Mouse (Mus musculus) stomach, embryonic 16.5 days (tissue): Measurements from ENCODE around the gene Arhgef2. TPM values are rescaled to one million over a fixed set of nuclear protein-coding genes. Genes with fewer than 3 reads are reported as not detected.

ENCODE experiments used
- ATAC-seq: fragments of 200-750 bp; cut with Nextera tagmentation; 2 replicates; pipeline ENCODE4 v1.8.0; 2017; ENCODE audit warnings: moderate number of reproducible peaks, moderate TSS enrichment; ENCODE audit not compliant: insufficient read depth, low FRiP score
- H3K27ac ChIP-seq: fragments of 300-500 bp; sonication (generic); 2 replicates; pipeline ENCODE4 v1.5.1; 2014; ENCODE audit warnings: low read length
- H3K27me3 ChIP-seq: fragments of 300-500 bp; sonication (generic); 2 replicates; pipeline ENCODE4 v1.6.1; 2014; ENCODE audit warnings: low read length, control low read depth, mixed read lengths; ENCODE audit not compliant: control insufficient read depth, insufficient read depth
- H3K36me3 ChIP-seq: fragments of 300-500 bp; sonication (generic); 2 replicates; pipeline ENCODE4 v1.6.1; 2014; ENCODE audit warnings: low read length; ENCODE audit not compliant: control insufficient read depth, insufficient read depth
- H3K4me1 ChIP-seq: fragments of 300-500 bp; sonication (generic); 2 replicates; pipeline ENCODE4 v1.6.1; 2014; ENCODE audit warnings: low read length, control low read depth, mixed read lengths; ENCODE audit not compliant: control insufficient read depth, insufficient read depth
- H3K4me2 ChIP-seq: fragments of 300-500 bp; sonication (generic); 2 replicates; pipeline ENCODE4 v1.6.1; 2014; ENCODE audit warnings: low read depth, low read length, mixed read lengths
- H3K4me3 ChIP-seq: fragments of 300-500 bp; sonication (generic); replicated peaks from 2 replicates; pipeline ENCODE4 v1.5.1; 2014; ENCODE audit warnings: mild to moderate bottlenecking, low read length
- H3K9ac ChIP-seq: fragments of 300-500 bp; sonication (generic); 2 replicates; pipeline ENCODE4 v1.6.1; 2014; ENCODE audit warnings: low read length
- H3K9me3 ChIP-seq: fragments of 300-500 bp; sonication (generic); replicated peaks from 2 replicates; pipeline ENCODE4 v1.6.1; 2016; ENCODE audit warnings: low read length, control low read depth; ENCODE audit not compliant: control insufficient read depth
- WGBS: fragments of 180-500 bp; shearing (Covaris S2); extraction: QIAGEN DNeasy Blood & Tissue Kit; methylation state at CpG from one replicate; pipeline ENCODE4 v1.1.7; 2014; 5-methylcytosine and 5-hydroxymethylcytosine counted together
- polyA plus RNA-seq: library from polyadenylated mRNA; unstranded; fragments of >200 nt; fragmentation: Nextera tagmentation; extraction: Ambion mirVana; gene quantifications from 2 replicates; pipeline ENCODE4 v1.2.1, GENCODE M21; 2015

Gene Arhgef2
- polyA plus RNA-seq, 1 experiment from 2014 or later, result 81.3 TPM

DNA sequence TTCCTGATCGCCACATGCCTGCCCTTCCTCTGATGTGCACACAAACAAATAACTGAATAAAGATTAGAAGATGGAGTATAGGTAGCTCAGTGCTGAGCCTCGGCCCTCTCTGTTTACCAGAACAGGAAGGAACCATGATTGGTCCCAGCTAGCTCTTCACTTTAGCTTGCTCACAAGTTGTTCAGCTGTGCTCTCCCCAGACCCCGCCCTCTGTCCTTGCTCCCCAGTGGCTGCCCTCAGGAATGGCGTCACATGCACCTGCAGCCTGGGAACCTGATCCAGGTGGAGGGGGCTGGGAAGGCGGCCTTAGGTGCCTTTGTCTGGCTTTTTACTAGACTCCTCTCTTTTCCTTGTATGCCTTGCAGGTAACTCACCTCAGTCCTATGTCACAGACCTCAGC, 9.4 kb downstream of the Arhgef2 start:
- Histone ChIP-seq H3K4me2 (peak overlapping the region; percentile 32; the same call in 1 of the 2 replicates), H3K27ac (peak overlapping the region; percentile 76), H3K9ac (peak overlapping the region; percentile 50; the same call in 1 of the 2 replicates), H3K9me3 (no peaks in the 10 kb centered on the region), H3K4me1 (peaks cover 16% of the 10 kb centered on the region), H3K27me3 (no peaks in the 10 kb centered on the region), H3K4me3 (no peak overlapping the region), H3K36me3 (no peaks in the 10 kb centered on the region)
- 51% methylated on average over 5 of the region's 5 CpGs for WGBS
- peak; percentile 73 for ATAC-seq

DNA sequence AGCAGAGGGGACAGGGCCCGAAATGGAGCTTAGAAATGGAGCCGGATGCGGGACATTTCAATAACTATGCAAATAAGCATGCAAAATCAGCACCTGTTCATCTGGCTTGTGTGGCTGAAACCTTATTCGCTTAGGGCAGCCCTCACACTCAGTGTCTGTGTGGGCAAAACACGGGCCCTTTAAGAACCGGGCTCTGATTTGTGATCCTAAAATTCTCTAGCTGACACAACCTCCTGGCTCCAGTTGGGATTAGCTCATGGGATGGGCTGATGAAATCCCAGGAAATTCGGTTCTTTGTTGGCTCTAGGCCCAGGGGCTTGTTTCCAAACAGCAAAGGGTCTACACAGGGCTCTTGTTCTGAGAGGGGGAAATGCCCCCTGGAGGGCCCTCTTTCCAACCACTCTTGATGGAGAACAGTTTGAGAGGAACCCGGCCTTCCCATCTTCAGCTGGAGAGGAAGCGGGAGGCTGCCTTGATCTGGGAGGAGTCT, 10.2 kb downstream of the Arhgef2 start:
- H3K36me3 ChIP-seq, result no peaks in the 10 kb centered on the region
- peak; percentile 49; the same call in 1 of the 2 replicates for ATAC-seq
- H3K9ac ChIP-seq, result peak overlapping the region; percentile 61
- H3K4me2 ChIP-seq, result peak overlapping the region; percentile 32; the same call in 1 of the 2 replicates
- H3K27ac ChIP-seq, result peak overlapping the region; percentile 76
- H3K9me3 ChIP-seq, result no peaks in the 10 kb centered on the region
- H3K4me1 ChIP-seq, result peaks cover 20% of the 10 kb centered on the region
- WGBS, result 46% methylated on average over 9 of the region's 9 CpGs
- no peaks in the 10 kb centered on the region for H3K27me3 ChIP-seq
- H3K4me3 ChIP-seq, result peak overlapping the region; percentile 26

- 78% methylated on average over 3 of the region's 3 CpGs for WGBS
- no peak for ATAC-seq
- Histone ChIP-seq H3K27me3 (no peaks in the 10 kb centered on the region), H3K36me3 (no peaks in the 10 kb centered on the region), H3K27ac (peak overlapping the region; percentile 76; the same call in 1 of the 2 replicates), H3K4me3 (peak overlapping the region; percentile 26; the same call in 1 of the 2 replicates), H3K9me3 (no peaks in the 10 kb centered on the region), H3K9ac (peak overlapping the region; percentile 61), H3K4me2 (peak overlapping the region; percentile 32), H3K4me1 (peaks cover 20% of the 10 kb centered on the region)
Observed at GRCm38 (mm10) chr3:88616951-88617500, 11.3 kb downstream of the Arhgef2 start.

DNA sequence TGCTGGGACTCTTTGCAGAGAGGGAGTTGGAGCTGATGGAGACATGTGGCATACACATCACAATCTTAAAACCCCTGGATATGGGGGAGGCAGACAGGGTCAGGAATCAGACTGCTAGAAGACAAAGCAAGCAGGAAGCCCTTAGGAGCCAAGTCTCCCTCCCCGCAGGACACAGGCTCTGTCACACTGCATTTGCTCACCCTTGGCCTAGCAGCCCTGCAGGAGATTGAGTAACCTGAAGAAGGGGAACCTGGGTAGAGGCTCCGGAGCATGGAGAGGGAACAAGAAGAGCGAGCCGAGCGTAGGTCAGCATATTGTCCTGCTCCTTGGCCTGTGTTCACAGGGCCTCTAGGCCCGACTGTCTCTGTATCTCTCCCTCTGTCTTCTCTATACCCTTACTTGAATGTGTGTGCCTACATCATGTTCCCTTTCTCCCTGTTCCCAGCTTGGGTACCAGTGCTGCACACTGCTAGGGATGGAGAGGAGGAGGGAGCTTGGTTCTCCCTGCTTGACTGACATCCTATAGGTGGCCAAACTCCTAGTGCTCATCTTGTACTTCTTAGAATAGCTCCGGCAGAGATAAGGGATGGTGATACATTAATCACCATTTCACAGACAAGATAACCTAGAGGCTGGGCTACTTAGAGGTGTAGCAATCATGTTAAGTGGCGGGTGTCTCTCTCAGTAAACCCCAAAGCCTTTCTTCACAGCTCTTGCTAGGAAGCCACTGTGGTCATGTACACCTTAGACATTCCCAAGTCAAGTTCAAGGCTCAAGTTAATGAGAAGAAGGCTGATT, 12.5 kb downstream of the Arhgef2 start:
- ATAC-seq, result no peak
- Histone ChIP-seq H3K4me1 (peaks cover 20% of the 10 kb centered on the region), H3K4me2 (no peak overlapping the region), H3K36me3 (no peaks in the 10 kb centered on the region), H3K9me3 (no peaks in the 10 kb centered on the region), H3K9ac (no peak overlapping the region), H3K27me3 (no peaks in the 10 kb centered on the region), H3K4me3 (no peak overlapping the region), H3K27ac (no peak overlapping the region)
- WGBS, result 68% methylated on average over 8 of the region's 8 CpGs

- Histone ChIP-seq H3K9me3 (no peaks in the 10 kb centered on the region), H3K27me3 (no peaks in the 10 kb centered on the region), H3K4me1 (peaks cover 31% of the 10 kb centered on the region), H3K9ac (no peak overlapping the region), H3K4me3 (no peak overlapping the region), H3K27ac (no peak overlapping the region), H3K36me3 (no peaks in the 10 kb centered on the region), H3K4me2 (no peak overlapping the region)
- ATAC-seq, result no peak
- 55% methylated on average over 9 of the region's 9 CpGs for WGBS
Observed at GRCm38 (mm10) chr3:88619113-88620097, 13.6 kb downstream of the Arhgef2 start.

- Histone ChIP-seq H3K4me1 (peaks cover 38% of the 10 kb centered on the region), H3K27ac (peak overlapping the region; percentile 98), H3K9ac (peak overlapping the region; percentile 98), H3K4me3 (peak overlapping the region; percentile 87), H3K9me3 (no peaks in the 10 kb centered on the region), H3K27me3 (no peaks in the 10 kb centered on the region), H3K4me2 (peak overlapping the region; percentile 94), H3K36me3 (no peaks in the 10 kb centered on the region)
- 16% methylated on average over 15 of the region's 15 CpGs for WGBS
- ATAC-seq, result no peak
Observed at GRCm38 (mm10) chr3:88620146-88620991, 14.6 kb downstream of the Arhgef2 start.

DNA sequence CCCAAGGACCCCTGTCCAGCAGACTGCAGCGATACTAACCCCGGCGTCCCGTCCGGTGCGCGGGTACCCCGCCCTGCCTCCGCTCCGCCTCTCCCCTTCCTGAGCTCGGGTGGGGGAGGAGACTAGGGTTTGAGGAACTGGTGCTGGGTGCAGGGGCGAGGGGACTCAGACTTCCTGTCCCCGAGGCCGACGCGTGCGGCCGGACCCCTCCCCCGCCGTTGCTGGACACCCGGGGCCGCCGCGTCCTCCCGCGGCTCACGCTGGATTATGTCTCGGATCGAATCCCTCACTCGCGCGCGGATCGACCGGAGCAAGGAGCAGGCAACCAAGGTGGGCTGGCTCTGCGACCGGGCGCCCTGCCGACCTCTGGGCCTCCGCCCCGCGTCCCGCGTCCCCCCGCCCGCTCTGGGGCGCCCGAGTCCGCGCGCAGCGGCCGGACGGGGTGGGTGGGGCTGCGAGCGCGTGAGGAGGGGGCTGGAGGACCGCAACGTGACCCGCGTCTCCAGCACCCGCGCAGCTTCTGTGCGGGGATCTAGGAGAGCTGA, 15.3 kb downstream of the Arhgef2 start:
- under 1% methylated on average over 64 of the region's 64 CpGs for WGBS
- H3K9ac ChIP-seq, result peak overlapping the region; percentile 98
- ATAC-seq, result peak; percentile 80
- H3K36me3 ChIP-seq, result no peaks in the 10 kb centered on the region
- peak overlapping the region; percentile 87 for H3K4me3 ChIP-seq
- H3K27me3 ChIP-seq, result no peaks in the 10 kb centered on the region
- H3K4me2 ChIP-seq, result peak overlapping the region; percentile 94
- no peaks in the 10 kb centered on the region for H3K9me3 ChIP-seq
- peak overlapping the region; percentile 98 for H3K27ac ChIP-seq
- peaks cover 39% of the 10 kb centered on the region for H3K4me1 ChIP-seq
